Mouse (Mus musculus) hematopoietic multipotent progenitor cell, adult 10-12 weeks (in vitro differentiated cells): ENCODE measurements around the gene Cldn12. TPM values are rescaled to one million over a fixed set of nuclear protein-coding genes. Genes with fewer than 3 reads are reported as not detected.

ENCODE experiments used
- polyA plus RNA-seq: library from polyadenylated mRNA; stranded (reverse); fragments of >175 nt; gene quantifications from 2 replicates; pipeline ENCODE4 v1.2.3, GENCODE M21; 2012; ENCODE audit warnings: low replicate concordance

Cldn12 gene
- polyA plus RNA-seq: 0.66 and 3.9 TPM in 2 replicates

DNA sequence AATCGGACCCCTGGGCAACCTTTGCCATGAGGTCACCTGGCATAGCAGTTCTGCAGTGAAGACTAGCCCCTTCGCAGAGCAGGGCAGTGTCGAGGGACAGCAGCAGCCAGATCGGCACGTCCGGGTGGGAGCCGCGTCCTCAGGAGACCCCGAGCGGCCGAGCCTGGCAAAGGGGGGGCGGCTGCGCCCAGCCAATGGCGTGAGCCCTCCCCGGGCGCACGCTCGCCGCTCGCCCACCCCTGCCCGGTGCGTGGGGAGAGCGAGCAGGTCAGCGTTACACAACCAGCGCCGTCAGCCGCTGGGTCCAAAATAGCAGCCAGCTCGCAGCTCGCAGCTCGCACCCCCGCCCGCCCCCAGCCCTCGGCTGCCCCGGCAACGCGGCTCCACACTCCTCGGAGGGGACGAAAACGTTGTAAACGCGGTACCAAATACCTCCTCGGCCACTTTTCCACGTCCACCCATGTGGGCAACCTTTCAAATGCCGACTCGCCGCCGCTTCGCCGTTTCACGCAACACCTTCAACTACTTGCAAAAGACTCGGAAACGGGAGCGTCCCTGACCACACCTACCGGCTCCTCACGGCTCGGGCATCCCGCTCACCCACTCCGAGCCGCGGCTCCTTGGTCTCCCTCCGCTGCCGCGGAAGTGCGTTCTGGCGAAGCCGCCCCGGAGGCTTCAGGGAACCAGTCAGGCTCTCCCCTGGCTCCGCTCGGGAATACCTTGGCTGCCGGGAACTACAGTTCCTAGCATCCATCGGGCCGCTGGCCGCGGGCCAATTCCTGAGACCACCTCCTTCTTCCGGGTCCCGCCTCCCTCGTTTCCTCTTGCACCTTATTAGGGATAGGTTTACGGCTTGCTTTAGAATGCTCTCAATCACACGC lies at the start of gene Cldn12:
Cldn12 (minus strand) TSS at position 763 of the 881 bp plus-strand sequence.

DNA sequence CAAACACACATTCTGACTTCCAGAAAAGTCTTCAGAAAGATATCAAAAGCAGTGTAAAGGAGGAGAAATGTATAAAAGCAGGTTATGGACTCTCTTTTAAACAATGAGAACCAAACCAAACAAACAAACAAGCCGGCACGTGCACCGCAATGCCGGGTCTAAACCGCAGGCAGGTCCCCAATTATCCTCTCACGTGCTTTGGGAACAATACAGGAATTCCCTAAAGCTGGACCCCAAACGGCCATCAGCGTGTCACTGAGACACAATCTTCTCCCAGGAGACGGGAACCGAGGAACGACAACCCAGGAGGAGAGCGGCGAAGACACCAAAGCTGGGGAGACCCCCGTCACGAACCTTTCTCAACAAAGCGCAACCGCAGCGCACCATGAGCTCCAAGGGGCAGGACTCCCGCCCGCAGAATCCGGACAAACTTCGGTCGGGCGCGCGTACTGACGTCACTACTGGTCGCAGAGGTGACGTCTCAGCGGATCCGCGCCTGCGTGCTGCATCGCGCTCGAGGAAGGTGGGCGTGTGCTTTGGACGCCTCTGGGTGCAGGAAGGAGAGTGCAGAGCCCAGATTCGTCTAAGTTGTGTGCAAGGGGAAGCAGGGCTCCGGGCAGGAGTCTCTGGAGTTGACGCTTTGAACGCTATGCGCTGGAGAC lies 44.5 kb upstream of the Cldn12 start, which contains the start of gene Gtpbp10:
Gtpbp10 (minus strand) TSS at position 460 of the 662 bp plus-strand sequence.

DNA sequence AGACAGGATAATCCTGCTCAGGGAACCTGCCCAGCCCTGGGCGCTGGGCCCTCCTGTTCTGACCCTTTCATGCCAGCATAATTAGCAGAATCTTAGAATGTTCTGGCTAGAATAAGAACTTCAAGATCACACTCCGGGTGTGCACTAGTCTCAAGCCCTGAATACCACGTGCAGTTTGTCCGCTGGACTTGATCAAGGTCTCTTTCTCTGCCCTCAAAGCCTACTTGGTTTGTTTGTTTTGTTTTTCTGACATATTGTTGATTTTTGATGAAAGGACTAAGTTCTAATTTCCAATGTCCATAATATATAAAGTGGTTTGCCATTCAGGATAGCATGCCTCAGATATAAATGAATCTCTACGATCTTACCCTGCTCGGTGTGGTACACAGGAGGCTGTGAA lies 35.7 kb downstream of the Cldn12 start, which contains the start of gene 1700015F17Rik:
1700015F17Rik (minus strand) TSS at position 101 of the 400 bp plus-strand sequence.

Other genes with a start within 250 kb of the Cldn12 start
- gene Cdk14, start 94.6 kb downstream of the Cldn12 start, polyA plus RNA-seq: 0.89 and 1.1 TPM in 2 replicates
- not detected in 2 replicates for gene 1700015F17Rik, start 35.8 kb downstream of the Cldn12 start, polyA plus RNA-seq
- gene Gtpbp10, start 44.6 kb upstream of the Cldn12 start, polyA plus RNA-seq: 0.12 and 0.71 TPM in 2 replicates
- not detected in 2 replicates for gene Gm8773, start 58.8 kb upstream of the Cldn12 start, polyA plus RNA-seq
- not detected in 2 replicates for gene Cfap69, start 149.3 kb upstream of the Cldn12 start, polyA plus RNA-seq
- gene Steap2, start 179.6 kb upstream of the Cldn12 start, polyA plus RNA-seq: 0.01 TPM in 1 of 2 replicates, not detected in the other
- gene Steap1, start 234.4 kb upstream of the Cldn12 start, polyA plus RNA-seq: not detected in 2 replicates